Mouse (Mus musculus) gastrocnemius, postnatal 4 days (tissue): ENCODE results near the gene Cuedc1. TPM values are rescaled to one million over a fixed set of nuclear protein-coding genes. Genes with fewer than 3 reads are reported as not detected.
"Not testable (repeated sequence)": the region's sequence is repeated elsewhere in the genome, so short reads cannot be mapped to it uniquely, and the experiment has no call there.

Source experiments
- DNase-seq, 2 experiments: peaks; one replicate each; pipeline ENCODE4 v3.0.0; 2021 to 2022; ENCODE audit warnings: low spot score in 2 of 2, mixed read lengths in 2 of 2
- total RNA-seq, 2 experiments: library from RNA; stranded (reverse); gene quantifications; 2 replicates each; pipeline ENCODE4 v1.2.3; 2021

Cuedc1 gene
- total RNA-seq, 2 experiments from 2014 or later, result 47.4 to 53.8 TPM

DNA sequence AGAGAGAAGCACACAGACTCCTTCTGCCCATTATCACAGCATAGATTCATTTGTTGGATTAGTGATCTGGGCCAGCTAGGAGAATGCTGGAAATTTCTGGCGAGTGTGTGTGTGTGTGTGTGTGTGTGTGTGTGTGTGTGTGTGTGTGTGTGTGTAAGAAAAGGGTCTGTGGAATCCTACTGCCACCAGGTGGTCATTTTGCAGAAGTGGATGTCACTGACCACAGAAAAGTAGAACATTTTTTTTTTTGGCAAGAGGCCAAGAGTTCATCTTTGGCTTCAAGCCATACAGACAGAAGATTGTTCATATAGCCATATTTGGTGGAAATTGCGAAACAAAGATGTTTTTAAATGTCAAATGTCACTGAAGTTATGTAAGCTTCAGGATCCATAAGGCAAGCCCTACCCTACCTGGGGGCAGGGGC lies 99.3 kb downstream of the Cuedc1 start:
- DNase-seq, result peak; percentile 54 to 69

GRCm38 (mm10) chr11:88198223-88198622 lies 100.4 kb downstream of the Cuedc1 start:
- no peak for DNase-seq

DNA sequence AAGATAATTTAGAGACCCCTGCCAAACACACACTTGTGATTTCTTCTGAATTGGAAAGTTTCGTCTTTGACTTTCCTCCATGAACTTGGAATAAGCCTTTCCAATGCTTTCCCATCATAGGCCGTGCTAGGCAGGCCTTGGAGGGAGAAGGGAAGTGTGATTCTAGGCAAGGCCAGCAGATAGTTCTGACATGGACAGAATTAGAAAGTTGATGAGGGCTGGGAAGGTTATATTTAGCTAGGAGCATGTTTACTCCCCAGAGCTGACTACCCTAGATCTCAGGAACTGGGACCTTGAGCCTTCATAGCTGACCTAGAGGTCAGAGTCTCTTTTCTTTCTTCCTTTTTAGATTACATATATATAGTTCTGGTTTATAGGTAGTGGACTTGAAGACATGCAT lies 103.3 kb downstream of the Cuedc1 start:
- DNase-seq, result no peak

DNA sequence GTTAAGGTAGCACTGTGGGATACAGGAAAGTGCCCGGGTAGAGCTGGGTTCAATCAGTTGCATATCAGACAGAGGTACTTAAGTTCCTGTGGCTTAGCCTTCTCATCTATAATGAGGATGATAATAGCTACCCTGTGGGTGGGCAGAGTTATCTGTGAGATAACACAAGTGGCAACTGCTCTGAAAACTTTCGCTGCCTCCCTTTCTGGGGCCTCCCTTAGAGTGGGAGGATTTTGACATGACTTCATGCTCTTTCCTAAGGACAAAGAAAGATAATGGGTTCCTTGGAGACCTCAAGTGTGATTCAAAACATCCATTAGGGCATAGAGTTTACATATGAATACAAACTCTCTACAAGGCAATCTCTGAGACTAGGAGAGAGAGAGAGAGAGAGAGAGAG lies 104.2 kb downstream of the Cuedc1 start:
- DNase-seq, result no peak

DNA sequence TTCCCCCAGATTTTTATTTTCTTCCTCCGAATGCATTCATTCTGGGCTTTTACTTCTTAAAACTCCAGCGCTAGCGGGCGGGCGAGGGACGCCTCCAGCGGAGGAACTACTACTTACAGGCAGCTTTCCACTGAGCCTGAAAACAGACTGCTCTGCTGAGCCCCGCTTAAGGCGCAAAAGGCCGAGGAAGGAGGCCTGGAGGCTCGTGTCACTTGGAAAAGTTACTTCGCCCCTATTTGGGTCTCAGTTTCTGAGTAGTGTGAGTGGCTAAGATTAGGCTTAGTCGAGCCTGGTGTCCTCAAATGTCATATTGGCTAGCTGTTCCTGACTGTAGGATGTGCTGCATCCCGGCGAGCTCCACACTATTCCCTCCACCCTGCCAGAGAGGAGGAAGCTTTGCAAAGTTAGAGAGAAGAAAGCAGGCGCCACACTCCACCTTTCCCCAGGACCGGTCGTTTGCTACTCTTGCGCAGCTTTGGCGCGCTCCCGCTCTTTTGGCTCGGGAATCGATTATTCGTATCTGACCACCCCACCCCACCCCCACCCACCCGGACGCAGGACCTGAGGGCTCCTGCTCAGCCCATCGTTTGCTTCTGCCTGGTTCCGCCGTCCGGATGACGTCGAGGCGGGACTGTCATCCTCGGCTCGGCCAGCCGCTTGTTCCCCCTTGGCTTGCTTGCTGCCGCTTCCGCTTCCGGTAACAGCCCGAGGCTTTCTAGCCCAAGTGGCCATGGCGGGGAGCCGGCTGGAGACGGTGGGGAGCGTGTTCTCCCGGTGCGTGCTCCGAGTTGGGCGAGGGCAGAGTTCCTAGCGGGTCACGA lies 106.1 kb downstream of the Cuedc1 start, which contains the start of gene Mrps23:
Mrps23 (plus strand) TSS at position 677 of the 821 bp plus-strand sequence.
- DNase-seq, result peak; percentile 79 to 91

DNA sequence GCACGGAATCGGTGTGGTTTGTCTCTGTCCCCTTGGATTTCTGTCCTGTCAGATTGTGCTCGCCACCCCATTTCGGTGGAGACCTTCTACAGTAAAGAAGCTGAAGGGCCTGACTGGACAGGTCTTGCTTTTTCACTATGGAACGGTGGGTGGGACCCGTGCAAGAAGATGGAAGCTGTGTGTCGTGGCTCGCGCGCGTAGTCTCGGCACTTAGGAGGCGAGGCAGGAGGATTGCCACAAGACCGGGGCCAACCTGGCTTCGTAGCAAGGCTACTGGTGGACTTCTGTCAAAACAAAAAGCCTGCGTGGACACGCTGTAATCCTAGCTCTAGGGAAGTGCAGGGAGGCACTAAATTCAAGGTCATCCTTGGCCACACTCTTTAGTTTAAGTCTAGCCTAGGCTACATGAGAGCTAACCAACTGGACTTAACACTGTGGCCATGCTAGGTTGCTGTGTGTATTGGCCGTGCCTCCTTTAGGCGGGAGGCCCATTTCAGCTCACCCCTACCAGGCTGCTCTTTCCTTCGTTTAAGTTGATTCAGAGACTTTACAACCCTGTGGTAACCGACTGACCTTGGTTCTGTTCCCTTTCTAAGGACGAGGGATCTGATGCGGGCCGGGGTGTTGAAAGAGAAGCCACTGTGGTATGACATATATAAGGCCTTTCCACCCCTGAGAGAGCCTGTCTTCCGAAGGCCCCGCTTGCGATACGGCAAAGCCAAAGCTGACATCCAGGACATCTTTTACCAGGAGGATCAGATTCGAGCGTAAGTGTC lies 106.9 kb downstream of the Cuedc1 start:
- DNase-seq, result no peak

DNA sequence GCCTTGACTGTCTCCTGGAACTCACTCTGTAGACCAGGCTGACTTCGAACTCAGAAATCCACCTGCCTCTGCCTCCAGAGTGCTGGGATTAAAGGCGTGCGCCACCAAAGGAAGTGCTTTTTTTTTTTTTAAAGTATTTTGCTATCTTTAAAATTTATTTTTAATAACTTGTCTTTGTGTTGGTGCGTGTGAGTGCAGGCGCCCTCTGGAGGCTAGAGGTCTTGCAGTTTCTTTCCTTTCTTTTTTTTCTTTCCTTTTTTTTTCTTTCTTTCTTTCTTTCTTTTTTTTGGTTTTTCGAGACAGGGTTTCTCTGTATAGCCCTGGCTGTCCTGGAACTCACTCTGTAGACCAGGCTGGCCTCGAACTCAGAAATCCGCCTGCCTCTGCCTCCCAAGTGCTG lies 108.7 kb downstream of the Cuedc1 start:
- not testable (repeated sequence) for DNase-seq

- no peak for DNase-seq
These were observed 109.8 kb downstream of the Cuedc1 start for GRCm38 (mm10) chr11:88207697-88208096.

GRCm38 (mm10) chr11:88211824-88212582 lies 114.1 kb downstream of the Cuedc1 start:
- no peak for DNase-seq

GRCm38 (mm10) chr11:88213757-88214156 lies 115.9 kb downstream of the Cuedc1 start:
- no peak for DNase-seq

DNA sequence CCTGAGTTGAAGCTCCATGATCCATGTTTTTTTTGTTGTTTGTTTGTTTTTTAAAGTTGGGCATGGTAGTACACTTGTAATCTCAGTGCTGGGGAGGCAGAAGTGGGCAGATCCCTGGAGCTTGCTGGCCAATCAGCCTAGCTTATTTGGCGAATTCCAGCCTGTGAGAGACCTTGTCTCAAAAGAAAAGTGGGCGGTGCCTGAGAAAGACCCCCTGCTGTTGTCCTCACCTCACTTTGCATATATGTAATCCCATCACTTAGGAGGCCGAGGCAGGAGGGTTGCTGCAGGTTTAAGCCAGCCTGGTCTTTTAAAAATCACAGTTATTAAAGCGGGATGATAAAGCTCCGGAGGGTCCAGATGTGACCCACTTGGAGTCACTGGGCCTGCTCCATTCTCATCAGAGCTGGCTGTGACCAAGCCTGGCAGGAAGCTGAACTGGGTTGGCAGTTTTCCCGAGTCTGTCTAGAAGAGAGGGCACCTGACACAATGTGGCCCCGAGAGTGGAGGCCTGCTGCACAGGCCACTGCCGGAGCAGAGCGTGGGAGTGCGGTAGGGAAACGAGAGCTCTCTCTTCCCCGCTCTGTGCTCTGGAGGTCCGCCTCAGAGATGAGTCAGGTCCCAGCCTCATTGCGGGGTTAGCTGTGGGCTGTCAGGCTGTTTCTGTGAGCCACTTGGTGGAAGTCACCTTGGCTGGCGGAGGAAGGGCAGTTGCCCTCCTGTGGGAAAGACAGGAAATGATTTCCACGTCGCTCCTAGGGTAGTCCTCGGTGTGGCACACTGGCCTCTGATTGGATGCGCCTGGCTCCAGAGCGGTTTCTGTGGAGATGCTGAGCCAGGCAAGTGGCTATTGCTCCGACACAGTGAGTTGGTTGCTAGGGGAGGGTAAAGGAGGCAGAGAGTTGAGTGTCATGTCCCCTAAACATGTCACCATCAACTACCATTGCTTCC lies 117.3 kb downstream of the Cuedc1 start:
- DNase-seq, result no peak

DNA sequence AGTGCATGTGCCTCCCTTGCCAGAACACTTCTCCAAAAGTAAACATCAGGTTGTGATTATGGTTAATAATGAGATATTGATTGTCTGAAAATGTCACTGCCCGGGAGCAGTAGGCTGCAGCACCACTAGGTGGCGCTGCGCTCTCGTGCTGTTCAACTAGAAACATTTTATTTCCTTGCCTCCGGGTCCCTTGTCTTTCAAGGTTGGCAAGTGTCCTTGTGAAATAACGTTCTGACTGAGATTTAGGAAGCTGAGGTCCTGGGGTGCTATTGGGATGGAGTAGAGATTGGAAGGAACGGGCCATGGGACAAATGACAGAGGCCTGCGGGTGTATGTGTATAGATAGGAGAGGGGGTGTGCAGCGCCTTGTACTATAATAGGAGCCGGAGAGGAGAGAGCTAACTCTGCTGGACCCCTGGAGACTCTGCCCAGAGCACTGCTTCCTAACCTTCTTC lies 118.4 kb downstream of the Cuedc1 start:
- DNase-seq, result peak; percentile 42 to 58

- no peak for DNase-seq
These were observed 120.3 kb downstream of the Cuedc1 start for GRCm38 (mm10) chr11:88218155-88218554.

GRCm38 (mm10) chr11:88218586-88218985 lies 120.7 kb downstream of the Cuedc1 start:
- no peak for DNase-seq

DNA sequence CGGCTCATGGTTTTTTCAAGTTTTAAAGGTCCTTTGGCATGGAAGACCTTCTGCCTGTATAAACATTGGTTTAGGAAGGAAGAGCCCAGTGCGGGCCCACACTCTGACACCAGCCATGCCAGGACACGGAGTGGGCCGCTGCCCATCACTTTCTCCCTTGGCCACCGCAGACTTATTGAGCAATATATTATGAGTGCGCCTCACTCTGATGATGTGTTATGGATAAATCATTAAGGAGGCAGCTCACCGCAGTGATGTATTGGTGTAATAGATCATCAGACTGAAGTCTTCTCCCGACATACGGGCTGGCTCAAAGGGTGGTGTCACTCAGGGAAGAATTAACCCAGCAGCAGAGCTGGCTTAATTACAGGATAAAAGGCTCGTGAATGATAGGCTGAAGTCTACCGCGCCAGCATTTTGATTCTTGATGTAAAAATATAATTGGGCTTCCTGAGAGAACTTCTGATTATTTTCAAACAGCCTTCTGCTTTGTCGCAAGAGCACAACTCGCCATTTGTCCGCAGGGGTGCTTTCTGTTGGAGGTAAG lies 124.1 kb downstream of the Cuedc1 start:
- DNase-seq, result no peak

- DNase-seq, result no peak
These were observed 129.4 kb downstream of the Cuedc1 start for GRCm38 (mm10) chr11:88227001-88227957.

GRCm38 (mm10) chr11:88231213-88231790 lies 133.4 kb downstream of the Cuedc1 start:
- DNase-seq, result peak in 1 of 2 experiments; percentile 71
